Mouse (Mus musculus) kidney, embryonic 14.5 days (tissue): ENCODE measurements around the gene Scaf8. TPM values are rescaled to one million over a fixed set of nuclear protein-coding genes. Genes with fewer than 3 reads are reported as not detected.
"Not testable (repeated sequence)": the region's sequence is repeated elsewhere in the genome, so short reads cannot be mapped to it uniquely, and the experiment has no call there.

Experiments used
- ATAC-seq: fragments of 200-750 bp; cut with Nextera tagmentation; 2 replicates; pipeline ENCODE4 v1.8.0; 2017; ENCODE audit warnings: moderate number of reproducible peaks, mild to moderate bottlenecking, moderate TSS enrichment, moderate library complexity; ENCODE audit not compliant: low FRiP score, low TSS enrichment
- H3K27ac ChIP-seq: fragments of 300-500 bp; sonication (generic); 2 replicates; pipeline ENCODE4 v1.5.1; 2014; ENCODE audit warnings: low read depth, mild to moderate bottlenecking, low read length, moderate library complexity, mixed read lengths
- H3K27me3 ChIP-seq: fragments of 300-500 bp; sonication (generic); 2 replicates; pipeline ENCODE4 v1.6.1; 2014; ENCODE audit warnings: mild to moderate bottlenecking, low read length; ENCODE audit not compliant: control insufficient read depth, insufficient read depth
- H3K36me3 ChIP-seq: fragments of 300-500 bp; sonication (generic); 2 replicates; pipeline ENCODE4 v1.6.1; 2014; ENCODE audit warnings: low read length, mixed read lengths; ENCODE audit not compliant: control insufficient read depth, insufficient read depth
- H3K4me1 ChIP-seq: fragments of 300-500 bp; sonication (generic); 2 replicates; pipeline ENCODE4 v1.6.1; 2014; ENCODE audit warnings: low read length, mixed read lengths; ENCODE audit not compliant: control insufficient read depth, insufficient read depth
- H3K4me2 ChIP-seq: fragments of 300-500 bp; sonication (generic); replicated peaks from 2 replicates; pipeline ENCODE4 v1.6.1; 2014; ENCODE audit warnings: low read depth, mild to moderate bottlenecking, low read length
- H3K4me3 ChIP-seq: fragments of 300-500 bp; sonication (generic); 2 replicates; pipeline ENCODE4 v1.5.1; 2014; ENCODE audit warnings: mild to moderate bottlenecking, low read length
- H3K9ac ChIP-seq: fragments of 300-500 bp; sonication (generic); 2 replicates; pipeline ENCODE4 v1.6.1; 2014; ENCODE audit warnings: low read depth, mild to moderate bottlenecking, low read length, moderate library complexity
- H3K9me3 ChIP-seq: fragments of 300-500 bp; sonication (generic); 2 replicates; pipeline ENCODE4 v1.6.1; 2016; ENCODE audit warnings: low read length; ENCODE audit not compliant: control insufficient read depth
- WGBS: fragments of 180-500 bp; shearing (Covaris S2); extraction: QIAGEN DNeasy Blood & Tissue Kit; methylation state at CpG from one replicate; pipeline ENCODE4 v1.1.7; 2014; 5-methylcytosine and 5-hydroxymethylcytosine counted together
- polyA plus RNA-seq: library from polyadenylated mRNA; unstranded; fragments of >200 nt; fragmentation: Nextera tagmentation; extraction: Ambion mirVana; gene quantifications from 2 replicates; pipeline ENCODE4 v1.2.1, GENCODE M21; 2014

Scaf8 gene
- polyA plus RNA-seq, 1 experiment from 2014 or later, result 35.9 TPM

DNA sequence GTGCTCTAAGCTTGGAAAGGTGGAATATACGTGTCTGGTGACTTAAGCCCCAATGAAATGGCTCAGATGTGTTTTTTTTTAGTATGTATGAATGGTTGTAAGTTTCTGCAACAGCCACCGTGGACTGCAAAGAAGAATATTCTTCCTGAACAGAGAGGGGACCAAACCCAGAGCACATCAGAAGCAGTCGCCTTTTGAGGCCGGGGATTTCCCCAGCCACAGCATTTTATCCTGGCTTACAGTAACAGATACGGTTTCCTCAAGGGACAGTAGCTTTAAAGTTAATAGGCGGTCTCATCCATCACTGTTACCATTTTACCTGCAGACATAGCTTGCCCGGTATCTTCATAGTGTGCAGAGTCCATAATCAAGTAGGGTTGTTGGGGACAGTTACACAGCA lies 21.4 kb downstream of the Scaf8 start:
- Histone ChIP-seq H3K36me3 (peaks cover 8% of the 10 kb centered on the region; the same call in 1 of the 2 replicates), H3K4me1 (peaks cover 14% of the 10 kb centered on the region; the same call in 1 of the 2 replicates), H3K4me2 (no peak overlapping the region), H3K27me3 (no peaks in the 10 kb centered on the region), H3K4me3 (no peak overlapping the region), H3K9me3 (no peaks in the 10 kb centered on the region), H3K27ac (no peak overlapping the region), H3K9ac (no peak overlapping the region)
- no peak for ATAC-seq
- 83% methylated on average over 7 of the region's 7 CpGs for WGBS

DNA sequence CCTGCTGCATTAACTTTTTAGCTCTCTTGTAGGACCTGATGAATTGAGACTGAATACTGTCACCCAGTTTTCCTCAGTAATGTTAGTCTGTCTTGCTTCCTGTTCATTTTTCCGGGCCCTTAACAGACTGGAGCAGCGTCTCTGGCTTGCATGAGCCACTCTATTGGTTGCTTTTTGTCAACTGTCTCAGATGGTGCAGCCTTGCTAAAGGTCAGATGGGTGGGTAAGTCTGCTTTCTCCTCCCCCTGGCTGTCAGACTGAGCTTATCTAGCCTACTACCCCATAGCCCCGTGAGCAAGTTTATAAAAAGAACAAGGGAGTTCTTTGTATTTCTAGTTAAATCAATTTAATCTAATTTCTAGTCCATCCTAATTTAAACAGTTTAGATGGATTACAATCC lies 23.6 kb downstream of the Scaf8 start:
- ATAC-seq, result no peak
- Histone ChIP-seq H3K9me3 (no peaks in the 10 kb centered on the region), H3K9ac (no peak overlapping the region), H3K36me3 (peaks cover 3% of the 10 kb centered on the region; the same call in 1 of the 2 replicates), H3K4me3 (no peak overlapping the region), H3K4me2 (no peak overlapping the region), H3K4me1 (peaks cover 14% of the 10 kb centered on the region; the same call in 1 of the 2 replicates), H3K27me3 (no peaks in the 10 kb centered on the region), H3K27ac (no peak overlapping the region)
- WGBS, result 49% methylated on average over 3 of the region's 3 CpGs

DNA sequence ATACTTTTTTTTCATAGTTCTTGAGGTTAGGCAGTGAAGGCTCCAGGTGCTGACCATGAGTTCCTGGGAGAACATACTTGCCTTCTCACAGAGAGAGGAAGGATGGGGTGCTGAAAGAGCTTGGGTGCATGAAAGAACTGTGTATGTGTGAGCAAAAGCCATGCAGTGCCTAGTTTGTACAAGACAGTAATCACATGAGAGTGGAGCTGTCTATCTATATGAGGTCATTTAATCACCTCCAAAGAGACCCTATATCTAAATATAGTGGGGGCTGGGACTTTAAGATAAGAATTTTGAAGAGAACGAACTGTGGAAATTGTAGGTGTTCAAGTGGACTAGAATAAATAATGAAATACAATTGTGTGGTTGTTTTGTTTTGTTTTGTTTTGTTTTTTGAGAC lies 25.3 kb downstream of the Scaf8 start:
- Histone ChIP-seq H3K9me3 (no peaks in the 10 kb centered on the region), H3K4me1 (peaks cover 14% of the 10 kb centered on the region; the same call in 1 of the 2 replicates), H3K4me2 (no peak overlapping the region), H3K27ac (no peak overlapping the region), H3K4me3 (no peak overlapping the region), H3K36me3 (peaks cover 3% of the 10 kb centered on the region; the same call in 1 of the 2 replicates), H3K27me3 (no peaks in the 10 kb centered on the region), H3K9ac (no peak overlapping the region)
- ATAC-seq, result no peak
- 94% methylated on average over 1 of the region's 1 CpGs for WGBS

DNA sequence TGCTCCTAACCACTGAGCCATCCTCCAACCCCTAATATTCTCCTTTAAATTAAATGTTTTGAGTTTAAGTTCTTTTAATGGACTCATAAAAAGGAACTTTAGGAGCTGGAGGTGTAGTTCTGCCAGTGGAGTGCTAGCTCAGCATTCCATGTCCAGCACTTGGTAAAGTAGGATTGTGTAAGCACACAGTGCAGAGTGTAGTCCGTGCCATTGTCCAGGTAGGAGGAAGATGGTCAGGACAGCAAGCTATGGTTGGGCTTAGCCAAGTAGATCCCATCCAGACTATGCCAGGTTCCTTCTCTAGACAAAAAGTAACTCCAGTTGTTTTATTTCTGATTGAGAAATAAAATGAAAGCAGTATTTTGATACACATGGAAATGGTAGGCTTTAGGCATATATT lies 34.1 kb downstream of the Scaf8 start:
- no peaks in the 10 kb centered on the region for H3K9me3 ChIP-seq
- H3K27ac ChIP-seq, result no peak overlapping the region
- no peak for ATAC-seq
- no peaks in the 10 kb centered on the region for H3K4me1 ChIP-seq
- H3K36me3 ChIP-seq, result peaks cover 19% of the 10 kb centered on the region; the same call in 1 of the 2 replicates
- H3K9ac ChIP-seq, result no peak overlapping the region
- no peak overlapping the region for H3K4me3 ChIP-seq
- 97% methylated on average over 1 of the region's 1 CpGs for WGBS
- H3K4me2 ChIP-seq, result no peak overlapping the region
- H3K27me3 ChIP-seq, result no peaks in the 10 kb centered on the region

DNA sequence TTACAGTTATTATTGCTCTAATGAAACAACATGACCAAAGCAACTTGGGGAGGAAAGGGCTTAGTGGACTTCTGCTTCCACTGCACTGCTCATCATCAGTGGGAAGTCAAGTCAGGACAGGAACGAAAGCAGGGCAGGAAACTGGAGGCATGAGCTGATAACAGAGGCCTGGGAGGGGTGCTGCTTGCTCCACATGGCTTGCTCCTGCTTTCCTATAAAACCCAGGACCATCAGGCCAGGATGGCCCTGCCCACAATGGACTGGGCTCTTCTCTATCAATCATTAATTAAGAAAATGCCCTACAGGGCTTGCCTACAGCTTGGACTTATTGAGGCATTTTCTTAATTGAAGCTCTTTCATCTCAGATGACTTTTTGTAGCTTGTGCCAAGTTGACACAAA lies 34.8 kb downstream of the Scaf8 start:
- H3K4me2 ChIP-seq, result no peak overlapping the region

DNA sequence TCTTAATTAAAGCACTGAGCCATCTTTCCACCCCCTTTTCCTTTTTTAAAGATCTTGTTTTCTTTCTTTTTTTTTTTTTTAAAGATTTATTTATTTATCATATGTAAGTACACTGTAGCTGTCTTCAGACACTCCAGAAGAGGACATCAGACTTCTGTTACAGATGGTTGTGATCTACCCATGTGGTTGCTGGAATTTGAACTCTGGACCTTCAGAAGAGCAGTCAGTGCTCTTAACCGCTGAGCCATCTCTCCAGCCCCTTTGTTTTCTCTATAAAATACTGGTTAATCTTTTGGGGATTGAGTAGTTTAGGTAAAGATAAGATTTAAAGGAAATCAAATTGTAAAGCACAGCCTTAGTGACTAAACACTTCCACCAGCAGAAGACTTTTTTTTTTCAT lies 35.9 kb downstream of the Scaf8 start:
- peaks cover 24% of the 10 kb centered on the region for H3K36me3 ChIP-seq
- ATAC-seq, H3K27ac ChIP-seq, H3K9ac ChIP-seq, H3K9me3 ChIP-seq, H3K27me3 ChIP-seq, H3K4me3 ChIP-seq, H3K4me2 ChIP-seq, H3K4me1 ChIP-seq: not testable (repeated sequence)
- 81% methylated on average over 1 of the region's 1 CpGs for WGBS

More for the DNA sequence above, 34.8 kb downstream of the Scaf8 start:
- Histone ChIP-seq H3K9me3 (no peaks in the 10 kb centered on the region), H3K4me1 (no peaks in the 10 kb centered on the region), H3K36me3 (peaks cover 25% of the 10 kb centered on the region; the same call in 1 of the 2 replicates), H3K27ac (no peak overlapping the region), H3K4me3 (no peak overlapping the region), H3K9ac (no peak overlapping the region), H3K27me3 (no peaks in the 10 kb centered on the region)
- WGBS, result 61% methylated on average over 1 of the region's 1 CpGs
- ATAC-seq, result peak; percentile 64; the same call in 1 of the 2 replicates

DNA sequence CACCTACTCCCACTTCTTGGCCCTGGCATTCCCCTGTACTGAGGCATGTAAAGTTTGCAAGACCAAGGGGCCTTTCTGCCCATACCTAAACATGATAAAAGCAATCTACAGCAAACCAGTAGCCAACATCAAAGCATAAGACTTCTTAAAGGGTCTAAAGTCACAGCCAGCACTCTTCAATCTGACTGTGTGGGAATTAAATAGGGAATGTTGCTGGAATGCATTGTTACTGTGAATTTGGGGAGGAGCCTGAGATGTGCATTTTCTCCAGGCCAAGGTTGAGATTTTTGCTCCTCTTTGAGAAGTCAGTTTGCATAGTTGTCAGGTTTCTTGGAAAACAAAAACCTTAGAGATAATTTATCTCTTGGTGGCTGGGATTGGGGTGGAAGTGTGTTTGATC lies 36.4 kb downstream of the Scaf8 start:
- Histone ChIP-seq H3K4me1 (no peaks in the 10 kb centered on the region), H3K9ac (no peak overlapping the region), H3K9me3 (no peaks in the 10 kb centered on the region), H3K36me3 (peaks cover 29% of the 10 kb centered on the region), H3K4me2 (no peak overlapping the region), H3K4me3 (no peak overlapping the region), H3K27me3 (no peaks in the 10 kb centered on the region), H3K27ac (no peak overlapping the region)
- no peak for ATAC-seq

DNA sequence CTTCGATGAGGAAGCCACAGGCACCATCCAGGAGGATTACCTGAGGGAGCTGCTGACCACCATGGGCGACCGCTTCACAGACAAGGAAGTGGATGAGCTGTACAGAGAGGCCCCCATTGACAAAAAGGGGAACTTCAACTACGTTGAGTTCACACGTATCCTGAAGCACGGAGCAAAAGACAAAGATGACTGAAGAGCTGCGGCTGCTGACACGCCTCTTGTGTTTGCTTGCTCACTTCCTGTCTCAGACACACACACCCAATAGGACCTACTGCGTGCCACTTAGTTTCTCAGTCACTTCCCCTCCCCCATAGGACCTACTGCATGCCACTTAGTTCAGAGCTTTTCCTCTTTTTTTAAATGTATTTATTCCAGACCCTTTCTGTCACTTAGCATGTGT lies 41.4 kb downstream of the Scaf8 start:
- not testable (repeated sequence) for H3K9me3 ChIP-seq, H3K27me3 ChIP-seq, H3K27ac ChIP-seq, ATAC-seq, H3K4me2 ChIP-seq, H3K4me1 ChIP-seq, H3K4me3 ChIP-seq, H3K9ac ChIP-seq
- 96% methylated on average over 9 of the region's 9 CpGs for WGBS
- peaks cover 36% of the 10 kb centered on the region for H3K36me3 ChIP-seq

DNA sequence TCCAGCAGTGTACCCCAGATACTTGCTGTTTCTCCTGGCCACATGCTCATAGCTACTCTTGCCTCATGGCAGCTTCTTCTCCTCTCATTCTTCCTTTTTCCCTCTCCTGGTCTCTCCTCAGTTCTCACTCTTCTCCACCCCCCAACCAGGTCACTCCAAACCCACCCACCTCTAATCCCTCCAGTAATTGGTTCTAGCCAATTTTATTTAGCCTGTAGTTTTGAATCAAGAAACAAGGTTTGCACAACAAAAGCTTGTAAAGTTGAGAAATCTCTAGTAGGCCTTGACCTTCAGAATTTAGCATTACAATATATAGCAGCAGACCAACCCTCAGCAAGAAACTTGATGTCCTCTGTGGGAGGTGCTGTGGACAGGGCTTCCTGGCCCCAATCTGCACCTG lies 42.2 kb downstream of the Scaf8 start:
- Histone ChIP-seq H3K4me3 (no peak overlapping the region), H3K27ac (no peak overlapping the region), H3K9ac (no peak overlapping the region), H3K4me1 (no peaks in the 10 kb centered on the region), H3K9me3 (no peaks in the 10 kb centered on the region), H3K4me2 (no peak overlapping the region), H3K27me3 (no peaks in the 10 kb centered on the region), H3K36me3 (peaks cover 44% of the 10 kb centered on the region)
- 0 out of 2 replicates have a peak, but pooled peaks have one; percentile 16 for ATAC-seq
